Mouse (Mus musculus): ENCODE results near the gene Aasdh.

DNA sequence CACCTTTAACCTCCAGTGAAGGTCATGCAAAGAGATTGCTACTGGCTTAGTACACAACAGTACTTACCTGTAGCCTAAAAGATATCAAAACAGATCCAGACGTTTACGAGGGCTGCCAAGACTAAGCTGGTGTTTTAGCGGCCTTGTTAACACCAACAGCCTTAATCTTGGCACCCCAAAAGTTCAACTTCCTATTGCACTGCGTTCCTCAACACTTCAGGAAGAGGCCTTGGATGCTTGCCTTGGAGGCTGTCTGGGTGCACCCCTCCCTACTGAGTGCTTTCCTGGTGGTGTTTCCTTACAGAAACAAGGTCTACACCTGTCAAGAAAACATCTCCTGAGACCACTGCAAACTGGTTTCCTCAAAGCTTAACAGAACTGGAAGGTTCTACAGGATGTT is 41.8 kb upstream of the Aasdh start:
- no peak for TF ChIP-seq POLR2A (IDR thresholded peaks at IDR 0.05; ENCODE audit: borderline replicate concordance, insufficient read depth, low read length)
- TF ChIP-seq CTCF (IDR thresholded peaks at IDR 0.05; ENCODE audit: borderline replicate concordance, insufficient read depth, low read depth, low read length): no peak
